Mouse (Mus musculus): ENCODE data around the gene Draxin.
"Not testable (repeated sequence)": the region's sequence is repeated elsewhere in the genome, so short reads cannot be mapped to it uniquely, and the experiment has no call there.

Draxin gene

GRCm38 (mm10) chr4:148056801-148057200 is 73.7 kb downstream of the Draxin start:
- no peak for DNase-seq (ENCODE audit: low spot score in 2 of 2)

GRCm38 (mm10) chr4:148056246-148056645 is 74.3 kb downstream of the Draxin start:
- no peak for DNase-seq (ENCODE audit: low spot score in 2 of 2)

- DNase-seq (ENCODE audit: low spot score in 2 of 2), result no peak
Measured at GRCm38 (mm10) chr4:148054961-148055695, 75.4 kb downstream of the Draxin start.

DNA sequence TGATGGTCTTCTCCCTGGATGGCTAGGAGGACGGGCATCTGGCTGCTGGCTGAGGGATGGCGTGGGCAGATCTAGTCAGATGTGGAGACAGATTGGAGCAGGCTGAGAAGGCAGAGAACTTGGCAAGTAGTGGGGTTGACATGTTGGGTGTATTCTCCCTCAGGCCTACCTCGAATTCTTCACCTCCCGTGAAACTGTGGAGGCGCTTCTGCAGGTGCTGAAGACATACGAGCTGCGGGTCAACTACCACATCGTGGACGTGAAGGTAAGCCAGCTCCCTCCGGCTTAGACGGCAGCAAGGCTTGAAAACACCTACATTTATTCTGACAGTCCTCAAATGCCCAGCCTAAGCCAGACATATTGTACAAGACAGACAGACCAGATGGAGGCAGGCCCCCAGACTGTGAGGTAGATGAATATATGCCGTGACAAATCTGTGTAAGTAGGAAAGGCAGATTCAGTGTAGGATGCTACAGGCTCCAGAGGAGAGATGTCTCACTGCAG is 77.0 kb downstream of the Draxin start:
- DNase-seq (ENCODE audit: low spot score in 2 of 2), result peak; percentile 77 to 78

GRCm38 (mm10) chr4:148052976-148053375 is 77.5 kb downstream of the Draxin start:
- DNase-seq (ENCODE audit: low spot score in 2 of 2), result no peak

DNA sequence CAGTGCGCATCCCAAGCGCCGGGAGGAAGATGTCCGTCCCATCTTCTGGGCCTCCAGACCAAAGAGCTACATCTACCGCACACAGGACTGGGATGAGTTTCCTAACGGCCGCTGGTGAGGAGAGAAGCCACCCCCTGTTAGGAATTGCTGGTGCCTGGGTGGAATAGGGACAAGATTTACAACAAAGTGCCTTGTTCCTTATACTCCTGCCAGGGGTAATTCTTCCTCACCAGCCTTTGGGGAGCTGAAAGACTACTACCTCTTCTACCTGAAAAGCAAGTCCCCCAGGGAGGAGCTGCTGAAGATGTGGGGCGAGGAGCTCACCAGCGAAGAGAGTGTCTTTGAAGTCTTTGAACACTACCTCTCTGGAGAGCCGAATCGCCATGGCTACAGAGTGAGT is 78.6 kb downstream of the Draxin start:
- no peak for DNase-seq (ENCODE audit: low spot score in 2 of 2)

DNA sequence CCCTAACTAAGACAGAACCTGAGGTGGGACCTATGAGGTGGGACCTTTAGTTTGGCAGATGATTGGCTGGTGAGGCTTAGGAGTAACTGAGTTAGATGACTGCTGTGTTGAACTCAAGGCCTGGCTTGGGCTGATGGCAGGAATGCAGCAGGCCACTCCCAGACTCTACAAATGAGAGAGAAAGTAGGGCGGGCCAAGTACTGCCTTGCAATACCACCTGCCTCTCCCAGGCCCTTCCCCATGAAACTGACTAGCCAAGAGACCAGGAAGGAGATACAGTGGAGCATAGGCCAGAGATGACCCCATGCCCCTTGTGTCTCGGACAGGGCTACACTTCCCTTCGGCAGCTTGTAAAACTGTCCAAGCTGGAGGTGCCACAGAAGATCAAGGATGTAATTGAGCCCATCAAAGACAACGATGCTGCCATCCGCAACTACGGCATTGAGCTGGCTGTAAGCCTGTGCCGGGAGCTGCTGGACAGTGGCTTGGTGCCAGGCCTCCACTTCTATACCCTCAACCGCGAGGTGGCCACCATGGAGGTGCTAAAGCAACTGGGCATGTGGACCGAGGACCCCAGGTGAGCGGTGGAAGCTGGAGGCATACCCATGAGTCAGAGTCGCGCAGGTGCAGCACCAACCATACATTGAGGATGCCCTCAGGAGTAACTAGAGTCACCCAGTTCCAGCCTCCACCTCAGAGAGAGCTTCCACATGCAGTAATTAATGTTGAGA is 79.3 kb downstream of the Draxin start:
- DNase-seq (ENCODE audit: low spot score in 2 of 2), result no peak

DNA sequence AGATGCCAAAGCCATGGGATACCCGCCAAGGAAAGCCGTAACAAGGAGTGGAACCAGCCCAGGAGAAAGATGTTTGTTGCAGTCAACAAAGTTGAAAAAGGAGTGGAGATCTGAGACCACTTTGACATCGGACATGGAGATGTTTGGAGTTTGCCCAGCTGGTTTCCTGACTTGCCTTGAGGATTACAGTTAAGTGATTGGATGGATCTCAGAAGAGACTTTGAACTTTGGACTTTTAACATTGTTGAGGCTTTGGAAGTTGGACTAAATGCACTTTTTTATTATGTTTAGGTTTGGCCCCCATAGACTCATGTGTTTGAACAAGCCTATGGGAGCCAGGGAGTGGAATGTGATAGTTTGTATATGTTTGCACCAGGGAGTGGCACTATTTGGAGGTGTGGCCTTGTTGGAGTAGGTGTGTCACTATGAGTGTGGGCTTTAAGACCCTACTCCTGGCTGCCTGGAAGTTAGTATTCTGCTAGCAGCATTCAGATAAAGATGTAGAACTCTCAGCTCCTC is 80.0 kb downstream of the Draxin start:
- not testable (repeated sequence) for DNase-seq (ENCODE audit: low spot score in 2 of 2)

Data from right cerebral cortex, adult 2 months (tissue).